Mouse (Mus musculus): ENCODE measurements at regions not wholly inside any gene's neighbourhood (a gene's known extent, or its start where the extent isn't known, plus 50 kb on each side); places are given as distances from the start of the nearest gene placed in this dataset.
A peak's percentile ranks its signal among the peaks of the same experiment; 100 is the strongest.

DNA sequence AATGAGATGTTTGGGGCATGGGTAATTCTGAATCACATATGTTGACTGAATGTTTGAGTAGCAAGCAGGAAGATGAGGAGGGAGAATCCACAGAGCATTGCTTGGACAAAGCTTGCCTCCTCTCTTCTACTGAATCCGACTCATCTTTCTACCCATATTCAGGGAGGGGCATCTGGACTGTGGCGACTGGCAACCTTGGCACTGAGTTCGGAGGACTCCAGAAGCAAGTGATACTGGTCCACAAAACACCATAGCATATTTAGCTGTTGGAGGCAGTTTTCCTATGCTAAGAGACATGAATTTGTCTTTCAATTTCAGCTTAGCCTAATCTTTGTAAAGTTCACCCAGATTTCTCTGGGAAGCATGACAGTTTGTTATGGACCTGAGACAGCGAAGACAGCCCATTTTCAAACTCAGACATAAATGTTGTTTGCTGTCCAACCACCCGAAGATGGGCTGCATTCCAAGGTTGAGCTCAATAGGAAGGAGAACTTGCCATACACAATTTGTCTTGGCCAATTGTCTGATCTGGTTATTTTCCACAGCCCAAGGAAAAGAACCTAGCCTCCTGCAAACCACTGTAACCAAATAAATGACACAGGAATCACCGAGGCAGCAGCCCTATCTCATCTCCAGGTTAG, 224.0 kb upstream of the Pld5 start:
- DNase-seq, result no peak

DNA sequence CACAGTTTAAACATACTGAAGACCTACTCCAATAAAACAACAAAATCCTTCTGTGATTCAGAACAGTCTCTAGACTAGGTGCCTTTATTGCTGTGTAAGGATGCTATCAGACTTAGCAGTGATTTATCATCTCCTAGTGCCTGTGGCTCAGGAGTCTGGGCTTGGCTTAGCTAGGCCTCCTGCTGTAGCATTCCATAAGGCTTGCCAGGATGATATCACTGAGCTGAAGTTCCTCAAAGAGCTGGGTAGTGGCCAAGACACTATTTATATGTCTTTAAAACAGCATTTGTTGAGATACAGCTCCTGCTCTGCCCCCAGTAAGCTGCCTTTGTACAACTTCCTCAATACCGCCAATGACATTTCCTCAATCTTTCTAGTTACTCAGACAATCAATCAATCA, 193.4 kb upstream of the Pld5 start:
- no peak for DNase-seq

DNA sequence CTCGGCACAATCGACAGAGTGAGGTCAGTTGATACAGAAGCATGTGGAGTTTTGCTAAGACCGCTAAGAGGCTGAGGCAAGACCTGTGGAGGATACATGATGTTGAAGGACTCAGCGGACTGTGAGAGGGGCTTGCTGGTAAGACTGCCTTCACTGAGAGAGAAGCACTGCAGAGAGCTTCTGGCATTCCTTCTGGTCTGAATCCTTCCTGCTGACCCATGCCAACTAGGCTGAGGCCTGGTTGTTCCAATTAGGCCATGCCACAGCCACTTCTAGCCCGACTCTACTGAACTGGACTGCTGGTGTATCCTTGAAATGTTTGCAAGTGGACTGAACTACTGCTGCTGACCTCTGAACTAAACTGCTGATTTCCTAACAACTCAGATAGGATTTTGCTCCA, 187.0 kb upstream of the Pld5 start:
- DNase-seq, result no peak

DNA sequence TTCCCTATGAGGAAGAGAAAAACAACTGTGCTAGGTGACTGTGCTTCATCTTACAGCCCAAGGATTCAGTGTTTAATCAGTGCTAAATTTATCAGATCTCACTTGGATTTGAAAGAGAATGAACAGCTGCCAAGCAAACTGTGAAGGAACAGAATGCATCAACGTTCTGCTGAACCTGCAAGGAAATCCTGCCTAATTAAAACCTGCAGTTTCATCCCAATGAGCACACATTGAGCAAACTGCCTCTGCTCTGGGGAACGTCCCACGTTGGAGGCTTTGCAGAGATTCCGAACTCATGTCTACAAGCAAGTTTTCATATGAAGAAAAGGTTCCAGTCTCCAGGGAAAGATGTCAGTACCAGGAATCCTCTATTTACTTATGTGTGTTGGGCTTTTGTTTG, 171.6 kb upstream of the Pld5 start:
- DNase-seq, result no peak

DNA sequence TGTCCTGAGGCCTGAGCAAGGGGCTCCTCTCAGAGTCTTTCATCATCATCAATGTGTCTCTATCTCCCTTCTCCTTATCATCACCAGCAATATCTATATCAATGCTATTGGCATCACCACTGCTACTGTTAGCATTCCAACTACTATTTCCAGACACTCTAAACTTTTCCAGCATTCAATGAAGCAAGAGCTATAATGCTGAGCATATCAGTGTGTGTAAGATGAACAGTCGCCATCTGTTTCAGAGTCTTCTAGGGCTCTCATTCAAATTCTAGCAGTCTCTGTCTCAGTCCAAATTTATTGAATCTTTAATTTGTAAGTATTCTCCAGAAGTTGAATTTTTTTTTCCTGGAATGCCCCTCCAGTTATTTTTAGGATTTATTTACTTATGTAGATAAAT, 168.6 kb upstream of the Pld5 start:
- DNase-seq, result no peak

DNA sequence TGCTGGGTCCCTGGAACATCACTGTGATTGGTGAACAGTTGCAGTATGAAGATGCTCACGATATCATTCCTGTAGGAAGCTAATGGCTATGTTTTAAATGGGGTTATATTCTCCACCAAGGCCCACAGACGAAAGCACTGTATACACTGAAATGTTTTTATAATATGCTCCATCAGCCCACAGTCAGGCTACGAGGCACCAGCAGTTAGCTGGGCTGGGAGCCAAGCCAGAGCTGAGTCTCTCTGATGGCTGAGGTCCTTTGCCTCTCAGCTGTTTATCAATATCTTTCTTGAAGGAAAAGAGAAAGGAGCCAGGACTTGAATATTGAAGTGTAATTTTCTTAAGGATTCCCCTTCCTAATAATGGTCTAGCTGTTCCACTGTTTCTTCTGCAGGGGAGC, 165.1 kb upstream of the Pld5 start:
- no peak for DNase-seq

DNA sequence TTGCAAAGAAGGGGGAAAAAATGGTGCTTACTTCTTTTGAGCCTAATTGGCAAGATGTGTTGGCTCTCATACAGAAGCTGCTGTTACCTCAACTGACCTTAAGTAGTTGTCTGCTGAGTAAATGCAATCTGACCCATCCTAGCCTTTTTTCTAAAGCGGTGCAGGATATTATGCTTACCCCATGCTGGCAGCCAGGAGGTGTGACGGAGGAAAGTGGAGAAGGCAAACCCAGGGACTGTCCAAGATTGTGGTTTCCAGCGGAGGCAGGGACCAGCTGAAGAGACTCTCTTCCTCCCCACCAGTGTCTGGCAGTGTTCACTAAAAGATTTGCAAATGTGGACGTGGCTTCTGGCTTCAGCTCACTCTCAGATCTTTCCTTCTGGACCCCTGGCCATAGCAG, 152.7 kb upstream of the Pld5 start:
- no peak for DNase-seq

DNA sequence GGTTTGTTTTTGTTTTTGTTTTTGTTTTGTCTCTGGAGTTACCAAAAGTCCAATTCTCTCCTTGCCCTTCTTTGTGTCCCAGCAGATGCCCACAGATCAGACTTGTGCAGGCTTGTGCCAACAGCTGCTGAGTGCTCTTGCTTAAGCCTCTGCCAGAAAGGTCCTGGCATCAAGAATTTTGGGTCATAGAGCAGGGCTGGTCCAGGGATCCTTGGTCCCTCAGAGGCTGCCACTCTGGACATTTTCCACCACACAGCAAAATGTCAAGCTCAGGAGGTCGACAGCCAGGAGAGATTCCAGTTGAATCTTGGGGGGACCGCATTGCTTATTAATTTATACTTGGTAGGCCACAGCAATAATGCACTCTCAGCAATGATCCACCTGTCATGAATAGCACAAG, 151.9 kb upstream of the Pld5 start:
- no peak for DNase-seq

DNA sequence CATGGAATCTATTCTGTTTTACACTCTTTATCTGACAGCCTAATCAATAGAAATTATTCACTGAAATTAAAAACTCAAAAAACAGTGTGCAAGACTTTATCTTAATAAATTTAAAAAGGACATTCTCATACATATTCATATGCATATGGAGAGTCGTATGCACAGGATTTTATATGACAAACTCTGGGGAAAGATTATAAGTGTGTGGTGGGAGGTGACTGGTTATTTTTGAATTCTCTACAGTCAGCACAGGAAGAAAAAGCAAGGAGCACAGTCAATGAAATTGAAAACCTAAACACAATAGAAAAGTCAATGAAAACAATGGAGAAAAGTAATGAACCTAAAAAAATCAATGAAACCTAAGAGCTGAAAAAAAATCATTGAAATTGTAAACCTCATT, 142.1 kb upstream of the Pld5 start:
- DNase-seq, result no peak

DNA sequence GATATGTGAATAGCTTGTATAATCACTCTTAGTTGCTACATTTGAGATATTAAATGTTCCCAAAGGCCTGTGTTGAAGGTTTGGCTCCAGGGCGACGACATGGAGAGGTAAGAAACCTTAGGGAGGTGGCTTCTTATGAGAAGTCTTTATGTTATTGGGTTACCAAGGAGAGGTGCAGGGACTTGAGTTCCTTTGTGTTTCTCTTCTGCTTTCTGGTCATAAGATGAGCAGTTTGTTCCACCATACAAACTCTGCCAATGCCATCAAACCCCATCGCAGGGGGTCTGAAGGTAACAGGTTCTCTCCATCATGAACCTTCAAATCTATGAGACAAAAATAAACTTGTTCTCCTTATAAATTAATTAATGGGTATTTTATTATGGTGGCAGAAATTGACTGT, 129.0 kb upstream of the Pld5 start:
- DNase-seq, result no peak

DNA sequence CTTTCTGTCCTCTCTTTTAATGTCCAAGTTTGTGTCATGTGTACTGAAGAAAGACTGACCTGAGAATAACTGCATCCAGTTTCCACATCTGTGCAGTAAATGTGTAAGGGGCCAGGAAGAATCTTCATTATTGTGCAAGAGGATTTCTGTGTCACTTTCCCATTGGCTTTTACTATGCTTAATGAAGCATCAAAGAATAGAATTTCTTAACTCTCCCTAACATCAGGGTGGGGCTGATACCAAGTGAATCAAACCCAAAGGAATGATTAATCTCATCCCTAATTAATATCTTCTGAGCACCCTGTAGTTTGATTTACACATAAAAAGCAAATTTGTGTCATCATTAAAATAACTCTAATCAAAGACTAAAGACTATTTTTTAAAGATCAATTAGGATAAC, 104.5 kb upstream of the Pld5 start:
- DNase-seq, result no peak

DNA sequence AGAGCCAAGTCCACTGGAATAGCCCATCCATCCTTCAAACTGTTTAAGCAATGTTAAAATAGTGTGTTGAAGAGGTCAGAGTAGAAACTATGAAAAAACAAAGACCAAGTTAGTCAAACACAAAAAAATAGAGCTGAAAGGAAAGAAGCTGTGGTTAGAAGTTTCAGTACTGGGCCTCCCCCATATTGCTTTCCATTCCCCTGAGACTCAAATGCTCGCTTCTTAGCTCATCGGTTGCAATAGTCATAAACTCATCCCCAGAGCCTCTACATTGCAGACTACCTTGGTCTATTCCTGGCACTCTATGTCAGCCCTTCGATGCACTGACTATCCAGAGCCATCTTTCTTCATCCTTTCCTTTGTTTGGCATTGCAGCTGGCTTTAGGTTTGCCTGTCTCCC, 91.8 kb upstream of the Pld5 start:
- no peak for DNase-seq

DNA sequence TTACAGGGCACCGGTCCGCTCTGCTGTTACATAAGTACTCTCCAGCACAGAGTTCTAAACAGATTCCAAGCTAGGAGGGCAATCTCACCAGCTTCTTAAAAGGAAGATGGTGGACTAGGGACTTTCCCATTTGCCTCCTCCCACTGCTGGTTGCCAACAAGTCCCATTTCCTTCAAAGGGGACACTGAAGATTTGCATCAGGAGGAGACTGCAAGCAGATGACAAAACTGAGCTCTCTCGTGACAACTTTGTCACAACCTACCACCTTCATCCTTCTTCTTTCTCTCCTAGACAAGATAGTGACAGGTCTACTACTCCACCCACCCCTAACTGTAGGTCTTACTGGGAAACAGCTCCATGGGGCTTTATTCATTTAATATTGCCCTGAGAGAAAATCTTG, 85.8 kb upstream of the Pld5 start:
- DNase-seq, result no peak

DNA sequence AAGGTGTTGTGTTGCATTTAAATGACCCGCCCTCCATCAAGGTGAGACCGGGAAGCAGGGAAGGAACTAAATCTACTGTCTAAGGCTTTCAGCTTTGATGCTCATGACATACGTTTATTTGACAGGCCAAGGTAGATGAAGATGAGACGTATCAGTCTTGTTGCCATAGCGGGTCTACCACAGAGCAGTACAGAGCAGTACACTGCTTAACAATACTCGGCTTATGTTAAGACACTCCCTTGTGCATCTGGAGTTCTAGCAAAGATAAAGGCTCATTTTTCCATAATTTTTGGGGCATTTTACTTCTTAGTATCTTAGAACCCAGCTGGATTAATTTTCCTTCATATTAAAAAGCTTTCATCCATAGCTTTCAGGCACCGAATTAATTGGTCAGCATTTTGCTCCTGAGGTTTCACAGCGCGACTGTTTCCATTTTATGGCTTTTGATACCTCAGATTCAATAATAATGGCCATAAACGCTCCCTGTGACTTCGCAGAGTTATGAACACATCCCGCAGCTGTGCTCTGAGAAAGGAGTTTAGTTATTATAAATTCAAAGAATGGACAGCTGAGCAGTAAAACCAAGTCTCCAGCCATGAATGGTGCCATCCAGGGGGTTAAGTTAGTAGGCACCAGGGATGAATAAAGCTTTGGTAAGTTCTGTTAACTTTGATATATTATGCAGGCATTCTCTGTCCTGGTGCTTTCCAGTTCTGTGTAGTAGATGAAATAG, 85.0 kb upstream of the Pld5 start:
- no peak for DNase-seq

DNA sequence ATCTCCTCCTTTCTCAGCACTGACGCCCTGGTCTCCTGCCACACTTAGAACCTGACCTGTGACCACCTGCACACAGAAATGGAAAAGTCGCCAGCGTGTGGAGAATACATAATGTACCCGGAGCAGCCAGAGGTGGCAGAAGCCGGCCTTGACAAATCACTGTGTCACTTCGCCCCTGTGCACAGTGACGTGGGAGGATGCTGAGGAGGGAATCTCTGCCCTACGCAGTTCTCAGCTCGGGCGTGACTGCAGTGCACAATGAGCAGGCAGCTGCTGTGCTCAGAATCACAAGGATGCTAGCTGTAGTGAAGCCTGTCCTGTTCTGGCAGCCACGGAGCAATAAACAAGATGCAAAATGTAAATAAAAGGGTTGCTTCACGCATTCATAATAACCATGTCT, 80.2 kb upstream of the Pld5 start:
- DNase-seq, result peak; percentile 0

DNA sequence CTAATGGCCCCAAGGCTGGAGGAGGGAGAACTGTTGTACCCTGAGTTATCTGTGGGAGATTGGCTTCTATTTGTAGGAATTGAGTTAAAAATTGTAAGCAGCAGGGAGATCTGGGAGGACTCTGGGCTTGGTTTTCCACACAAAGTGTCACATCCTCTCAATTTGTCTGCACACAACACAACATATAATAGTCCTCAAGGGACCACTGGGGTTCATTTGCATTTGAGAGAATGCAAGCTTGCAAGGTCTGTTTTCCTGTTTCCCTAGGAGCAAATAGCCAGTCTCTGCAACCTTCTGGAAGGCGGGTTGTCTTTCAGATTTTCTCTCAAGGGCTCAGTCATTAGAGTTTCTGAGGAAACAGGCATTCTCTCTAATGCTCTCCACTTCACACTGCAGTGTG, 79.8 kb upstream of the Pld5 start:
- no peak for DNase-seq

DNA sequence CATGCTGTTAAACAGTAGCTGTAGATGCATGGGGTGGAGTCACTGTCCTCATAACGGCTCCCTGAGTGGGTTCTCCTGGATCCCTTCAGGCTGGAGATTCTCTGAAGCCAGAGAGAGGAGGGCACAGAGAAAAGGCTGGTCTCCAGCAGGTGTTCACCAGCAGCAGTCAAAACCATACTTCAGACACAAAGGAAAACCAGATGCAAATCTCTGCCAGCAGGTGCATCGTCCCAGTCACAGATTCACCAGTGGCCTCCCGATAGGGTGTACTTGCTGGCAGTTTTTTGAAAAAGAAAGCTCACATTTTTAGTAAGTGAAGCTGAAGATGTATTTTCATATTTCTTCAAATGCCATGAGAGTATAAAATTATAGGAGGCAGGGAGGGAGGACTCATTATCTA, 77.6 kb upstream of the Pld5 start:
- no peak for DNase-seq

DNA sequence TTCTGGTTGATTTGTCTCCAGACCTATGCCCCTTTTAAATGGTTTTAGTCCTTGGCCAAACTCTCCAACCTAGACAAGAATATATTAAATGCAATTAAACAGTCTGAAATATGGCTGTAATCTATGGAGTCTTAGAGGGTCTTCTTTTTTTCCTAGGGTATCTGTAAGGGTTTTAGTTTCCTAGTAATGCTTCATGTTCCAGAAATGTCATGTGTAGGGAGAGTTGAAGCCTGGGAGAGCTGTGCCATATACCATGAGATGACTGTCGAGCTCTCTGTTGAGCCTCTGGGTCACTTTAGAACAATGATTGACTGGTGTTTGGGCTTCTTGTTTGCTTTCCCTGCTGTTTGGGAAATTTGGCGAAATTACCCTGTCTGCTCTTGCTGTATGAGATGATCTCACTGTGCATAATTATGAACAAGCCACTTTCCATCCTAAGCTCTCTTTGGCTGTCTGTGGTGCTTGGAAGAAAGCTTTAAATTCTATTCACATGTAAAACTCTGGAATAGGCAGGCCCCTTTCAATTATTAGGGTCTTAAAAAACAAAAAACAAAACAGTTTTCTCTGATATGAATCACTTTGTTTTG, 74.9 kb upstream of the Pld5 start:
- DNase-seq, result no peak

DNA sequence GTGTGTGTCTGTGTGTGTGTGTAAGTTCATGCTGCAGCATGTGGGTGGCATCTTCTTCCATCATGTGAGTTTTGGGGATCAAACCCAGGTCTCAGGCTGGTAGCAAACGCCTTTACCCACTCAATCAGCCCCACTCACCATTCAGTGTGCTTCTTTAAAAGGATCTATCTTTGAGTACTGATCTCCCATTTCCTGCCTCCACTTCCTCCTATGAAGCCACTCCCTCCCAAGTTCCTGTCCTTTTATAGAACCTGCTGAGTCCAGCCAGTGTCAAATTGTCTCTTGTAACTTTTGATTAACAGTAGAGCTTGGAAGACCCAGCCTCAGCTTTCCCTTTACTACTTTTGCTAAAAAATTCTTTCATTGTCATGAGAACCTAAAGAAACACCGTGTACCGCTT, 73.0 kb upstream of the Pld5 start:
- DNase-seq, result no peak

DNA sequence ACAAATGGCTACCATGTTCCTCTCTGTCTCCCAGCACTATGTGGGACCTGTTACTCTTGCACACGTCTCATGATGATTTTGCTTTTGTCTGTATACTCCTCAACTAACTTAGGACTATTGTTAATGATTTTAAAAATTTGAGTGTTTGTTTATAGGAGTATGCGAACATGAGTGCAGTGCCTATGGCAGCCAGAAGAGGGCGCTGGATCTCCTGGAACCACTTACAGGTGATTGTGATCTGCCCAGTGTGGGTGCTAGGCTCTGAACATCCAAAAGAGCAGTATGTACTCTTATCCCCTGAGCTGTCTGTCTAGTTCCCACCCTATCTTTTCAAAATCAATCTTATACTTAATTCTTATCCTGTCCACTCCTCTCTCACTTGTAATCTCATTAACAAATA, 56.2 kb upstream of the Pld5 start:
- DNase-seq, result no peak
